Mouse (Mus musculus) urinary bladder, postnatal 4 days (tissue): ENCODE measurements at regions not wholly inside any gene's neighbourhood (a gene's known extent, or its start where the extent isn't known, plus 50 kb on each side); places are given as distances from the start of the nearest gene placed in this dataset.

Source experiments
- DNase-seq, 2 experiments: peaks; one replicate each; pipeline ENCODE4 v3.0.0; 2021 to 2022; ENCODE audit warnings: low spot score in 2 of 2

- DNase-seq = no peak
Observed at GRCm38 (mm10) chr1:38739018-38739417, 74.3 kb upstream of the Aff3 start.

DNA sequence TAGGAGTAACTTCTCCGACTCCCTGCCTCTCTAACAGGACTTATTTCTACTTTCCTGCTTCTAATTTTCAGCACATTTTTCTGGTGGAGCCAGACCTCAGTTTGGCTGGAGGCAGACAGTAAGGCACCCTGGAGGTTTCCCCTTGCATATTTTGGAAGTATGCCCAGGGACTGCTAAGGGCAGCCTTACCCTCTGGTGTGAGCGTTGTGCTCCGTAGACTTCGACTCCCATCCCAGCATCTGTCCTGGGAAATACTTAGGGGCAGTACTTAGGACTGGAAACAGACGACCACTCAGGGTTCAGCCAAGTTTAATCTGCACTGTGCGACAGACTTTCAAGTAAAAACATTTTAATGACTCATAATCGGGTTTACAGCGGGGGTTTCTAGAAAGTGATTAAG is 71.0 kb upstream of the Aff3 start:
- DNase-seq = no peak

DNA sequence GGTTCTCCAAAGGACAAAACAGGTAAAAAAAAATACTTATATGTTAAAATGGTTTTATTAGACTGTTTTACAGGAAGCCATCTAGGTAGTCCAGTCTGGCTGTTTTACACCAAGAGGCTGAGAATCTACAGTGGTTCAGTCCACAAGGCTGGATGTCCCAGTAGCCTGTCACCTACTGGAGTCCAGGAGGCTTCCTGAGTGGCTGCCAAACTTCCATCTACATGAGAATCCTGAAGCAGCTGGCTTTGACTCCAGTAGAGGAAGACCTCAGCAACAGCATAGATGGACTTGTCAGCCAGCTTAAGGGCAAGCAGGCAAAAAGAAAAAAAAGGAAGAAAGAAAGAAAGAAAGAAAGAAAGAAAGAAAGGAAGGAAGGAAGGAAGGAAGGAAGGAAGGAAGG is 68.4 kb upstream of the Aff3 start:
- peak in 1 of 2 experiments; percentile 41 for DNase-seq

DNA sequence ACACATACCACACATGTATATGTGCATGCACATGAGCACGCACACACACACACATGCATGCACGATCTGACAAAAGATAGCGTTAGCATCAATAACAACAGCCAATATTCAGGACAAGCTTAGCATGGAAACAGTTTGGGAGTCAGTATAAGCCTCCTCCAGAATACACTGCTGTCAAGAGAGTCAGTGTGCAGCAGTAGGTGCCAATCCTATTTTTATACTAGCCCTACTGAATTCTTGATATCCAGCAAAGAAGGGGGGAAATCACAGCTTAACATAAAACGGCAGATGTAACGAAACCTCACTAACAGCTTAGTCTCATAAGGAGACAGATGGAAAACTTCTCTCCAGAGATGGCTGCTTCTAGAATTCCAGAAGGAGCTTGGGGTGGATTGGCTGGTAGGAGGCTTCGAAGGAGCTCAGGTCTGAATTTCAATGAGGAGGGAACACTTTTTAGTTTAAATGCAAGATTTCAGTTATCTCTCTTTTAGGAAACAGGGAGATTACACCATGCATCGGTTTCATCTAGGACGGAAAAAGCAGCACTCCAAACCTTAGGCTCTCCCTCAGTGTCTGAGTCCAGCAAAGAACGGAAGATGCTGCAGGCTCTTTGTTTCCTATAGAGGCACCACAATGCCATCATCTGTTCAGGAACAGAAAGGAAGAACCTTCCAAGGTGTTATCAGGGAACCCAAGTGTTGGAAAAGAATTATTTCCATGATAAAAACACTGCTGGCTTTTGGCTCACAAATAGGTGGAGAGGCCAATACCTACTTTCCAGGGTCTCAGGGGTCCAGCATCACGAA is 65.4 kb upstream of the Aff3 start:
- peak in 1 of 2 experiments; percentile 20 for DNase-seq

GRCm38 (mm10) chr1:38725805-38726204 is 61.0 kb upstream of the Aff3 start:
- DNase-seq = no peak

DNA sequence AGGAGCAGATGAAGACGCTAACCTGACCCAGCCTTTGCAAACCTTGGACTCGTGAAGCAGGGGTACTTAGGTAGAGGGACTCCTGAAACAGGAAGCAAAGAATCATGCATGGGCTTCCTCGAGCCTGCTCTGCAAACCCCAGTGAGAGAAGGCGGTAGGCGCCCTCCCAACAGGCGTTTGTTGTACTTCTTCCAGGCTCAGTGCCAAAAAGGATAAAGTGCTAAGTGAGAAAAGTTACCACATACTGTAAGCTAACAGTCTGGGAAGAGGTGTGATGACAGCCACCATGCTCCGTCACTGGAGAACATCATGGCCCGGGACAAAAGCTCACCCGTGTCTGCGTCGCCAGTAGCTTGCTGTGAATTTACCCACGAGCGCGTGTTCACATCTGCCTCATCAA is 59.9 kb upstream of the Aff3 start:
- no peak for DNase-seq

- DNase-seq = no peak
Observed at GRCm38 (mm10) chr1:38722155-38722554, 57.4 kb upstream of the Aff3 start.

DNA sequence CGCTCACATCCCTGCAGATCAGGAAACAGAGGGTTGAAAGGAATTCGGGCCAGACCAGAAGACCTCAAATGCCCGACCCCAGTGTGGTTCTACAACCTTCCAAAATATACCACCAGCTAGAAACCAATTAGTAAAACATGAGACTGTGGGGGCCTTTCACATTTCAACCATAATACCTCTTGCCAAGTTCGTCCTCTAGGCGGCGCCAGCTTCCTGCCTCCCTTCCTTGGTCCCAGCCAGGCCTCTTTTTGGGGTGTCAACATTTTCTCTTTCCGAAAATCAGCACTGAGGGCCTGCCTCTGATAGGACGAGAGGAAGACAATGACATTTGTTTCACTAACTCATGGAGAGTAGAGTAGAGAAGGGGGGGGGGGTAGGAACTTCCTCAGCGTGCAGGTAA is 55.5 kb upstream of the Aff3 start:
- no peak for DNase-seq

DNA sequence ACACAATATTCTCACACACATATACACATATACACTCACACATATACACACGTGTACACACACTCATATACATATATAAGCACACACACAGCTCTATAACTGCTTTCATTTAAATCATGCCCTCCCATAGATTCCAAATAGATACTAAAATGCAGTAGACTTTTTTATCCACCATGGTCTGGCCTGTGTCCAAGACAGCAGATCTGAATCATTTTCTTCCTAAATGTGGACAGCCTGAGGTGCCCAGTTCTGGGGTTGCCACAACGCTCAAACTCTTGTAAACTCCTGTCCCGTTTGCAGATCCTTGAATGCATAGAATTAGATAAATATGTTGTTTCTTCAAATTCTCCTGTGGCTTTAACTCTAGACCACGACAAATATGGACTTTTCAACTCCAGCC is 50.9 kb upstream of the Aff3 start:
- no peak for DNase-seq
